Mouse (Mus musculus) cortical plate, adult 2 months (tissue): Measurements from ENCODE around the gene 1700014D04Rik.

Source experiments
- CTCF ChIP-seq: fragments of 200-500 bp; IDR thresholded peaks from 2 replicates; pipeline ENCODE4 v1.5.1; 2011; ENCODE audit warnings: mild to moderate bottlenecking, control low read depth, low read length; ENCODE audit not compliant: insufficient read depth; ENCODE audit errors: extremely low read depth
- POLR2A ChIP-seq: fragments of 200-500 bp; IDR thresholded peaks from 2 replicates; pipeline ENCODE4 v1.6.1; 2011; ENCODE audit warnings: mild to moderate bottlenecking, low read length, control low read depth; ENCODE audit not compliant: insufficient read depth; ENCODE audit errors: extremely low read depth

DNA sequence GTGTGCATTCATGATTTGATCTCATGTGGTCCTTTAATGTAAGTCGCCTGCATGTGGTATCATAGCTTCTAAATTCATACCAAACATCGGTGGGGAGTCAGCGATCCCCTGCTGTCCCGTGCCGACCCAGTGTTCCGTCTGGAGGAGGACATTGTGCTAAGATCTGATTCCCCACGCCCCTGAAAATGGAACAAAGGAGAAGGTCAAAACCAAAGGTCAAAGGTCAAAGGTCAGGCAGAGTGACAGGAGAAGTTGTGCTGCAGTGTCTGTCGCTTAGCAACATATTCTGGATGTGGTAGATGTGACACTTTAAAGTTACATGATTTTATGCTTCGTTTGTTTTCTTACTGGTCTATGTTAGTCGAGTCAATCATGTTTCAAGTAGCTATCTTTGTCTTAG, 55.1 kb downstream of the 1700014D04Rik start:
- no peak for TF ChIP-seq CTCF
- TF ChIP-seq POLR2A: no peak
